Mouse (Mus musculus) heart, adult 2 months (tissue): ENCODE measurements at regions not wholly inside any gene's neighbourhood (a gene's known extent, or its start where the extent isn't known, plus 50 kb on each side); places are given as distances from the start of the nearest gene placed in this dataset.

Experiments used
- DNase-seq, 2 experiments: peaks; one replicate each; pipeline ENCODE4 v3.0.0; 2021
- H3K27ac ChIP-seq: fragments of 200-600 bp; 2 replicates; pipeline ENCODE4 v1.8.1; 2022
- H3K27me3 ChIP-seq: fragments of 200-500 bp; 2 replicates; pipeline ENCODE4 v1.6.1; 2012; ENCODE audit warnings: mild to moderate bottlenecking, low read length, inconsistent platforms, mixed read lengths; ENCODE audit not compliant: control insufficient read depth, insufficient read depth
- H3K36me3 ChIP-seq: fragments of 200-500 bp; 2 replicates; pipeline ENCODE4 v1.6.1; 2012; ENCODE audit warnings: low read length, inconsistent platforms; ENCODE audit not compliant: control insufficient read depth, insufficient read depth
- H3K4me1 ChIP-seq: fragments of 200-500 bp; 2 replicates; pipeline ENCODE4 v1.6.1; 2011; ENCODE audit warnings: low read length; ENCODE audit not compliant: control insufficient read depth, insufficient read depth
- H3K4me3 ChIP-seq: fragments of 200-600 bp; 2 replicates; pipeline ENCODE4 v1.8.1; 2022
- H3K79me2 ChIP-seq: fragments of 200-500 bp; replicated peaks from 2 replicates; pipeline ENCODE4 v1.6.1; 2012; ENCODE audit warnings: mild to moderate bottlenecking, inconsistent platforms, low read length, moderate library complexity, mixed read lengths; ENCODE audit not compliant: control insufficient read depth, insufficient read depth
- H3K9ac ChIP-seq: fragments of 200-500 bp; 2 replicates; pipeline ENCODE4 v1.6.1; 2012; ENCODE audit warnings: low read depth, mild to moderate bottlenecking, control low read depth, inconsistent platforms, low read length, mixed read lengths
- CTCF ChIP-seq: fragments of 200-600 bp; IDR thresholded peaks from 2 replicates; pipeline ENCODE4 v1.8.1; 2022; ENCODE audit warnings: antibody characterized with exemption, mild to moderate bottlenecking, moderate library complexity
- EP300 ChIP-seq: fragments of 200-500 bp; IDR thresholded peaks from 2 replicates; pipeline ENCODE4 v1.6.1; 2011; ENCODE audit warnings: low read depth, low read length, control low read depth; ENCODE audit not compliant: insufficient read depth
- POLR2A ChIP-seq: fragments of 200-500 bp; IDR thresholded peaks from 2 replicates; pipeline ENCODE4 v1.6.1; 2011; ENCODE audit warnings: mild to moderate bottlenecking, low read depth, low read length, control low read depth; ENCODE audit not compliant: insufficient read depth
- WGBS: fragments of 180-500 bp; shearing (Covaris S2); methylation state at CpG from one replicate; pipeline ENCODE4 v1.1.7; 2018; 5-methylcytosine and 5-hydroxymethylcytosine counted together
- intact Hi-C: fragments of 180-260 bp; cut with DNase I; formaldehyde crosslinking; loops from one replicate; pipeline ENCODE4 v1.15.1; 2025

GRCm38 (mm10) chr7:78102396-78102795 is 635.4 kb downstream of the Ntrk3 start:
- Histone ChIP-seq H3K9ac (no peak overlapping the region), H3K36me3 (no peaks in the 10 kb centered on the region), H3K27ac (no peak overlapping the region), H3K79me2 (no peaks in the 10 kb centered on the region), H3K4me3 (no peak overlapping the region), H3K4me1 (no peaks in the 10 kb centered on the region), H3K27me3 (no peaks in the 10 kb centered on the region)
- intact Hi-C loops: no loop called here
- no peak for DNase-seq
- WGBS: 78% methylated on average over 3 of the region's 3 CpGs
- TF ChIP-seq EP300 (no peak), CTCF (no peak), POLR2A (no peak)

- H3K9ac ChIP-seq: no peak overlapping the region
- no peaks in the 10 kb centered on the region for H3K4me1 ChIP-seq
- WGBS: 44% methylated on average over 4 of the region's 4 CpGs
- H3K79me2 ChIP-seq: no peaks in the 10 kb centered on the region
- H3K4me3 ChIP-seq: no peak overlapping the region
- no peak for TF ChIP-seq POLR2A
- no peak for TF ChIP-seq EP300
- TF ChIP-seq CTCF: no peak
- H3K27me3 ChIP-seq: no peaks in the 10 kb centered on the region
- H3K27ac ChIP-seq: no peak overlapping the region
- no peaks in the 10 kb centered on the region for H3K36me3 ChIP-seq
- DNase-seq: no peak
- intact Hi-C loops: no loop called here
These were observed 651.2 kb downstream of the Ntrk3 start for GRCm38 (mm10) chr7:78086566-78087008.

GRCm38 (mm10) chr7:78085783-78086565 is 651.8 kb downstream of the Ntrk3 start:
- no peaks in the 10 kb centered on the region for H3K27me3 ChIP-seq
- no peaks in the 10 kb centered on the region for H3K79me2 ChIP-seq
- 25% methylated on average over 11 of the region's 11 CpGs for WGBS
- H3K27ac ChIP-seq: no peak overlapping the region
- intact Hi-C loops: no loop called here
- no peak overlapping the region for H3K9ac ChIP-seq
- H3K4me3 ChIP-seq: no peak overlapping the region
- H3K4me1 ChIP-seq: no peaks in the 10 kb centered on the region
- no peak for TF ChIP-seq POLR2A
- TF ChIP-seq CTCF: no peak
- no peak for TF ChIP-seq EP300
- H3K36me3 ChIP-seq: no peaks in the 10 kb centered on the region
- DNase-seq: no peak

GRCm38 (mm10) chr7:78079708-78080107 is 658.1 kb downstream of the Ntrk3 start:
- H3K27me3 ChIP-seq: no peaks in the 10 kb centered on the region
- no peak overlapping the region for H3K4me3 ChIP-seq
- intact Hi-C loops: loop anchor here (10.0 kb wide), 1 partner anchor 495 kb away; no protein-coding TSS in a partner anchor
- DNase-seq: peak in 1 of 2 experiments; percentile 5
- H3K36me3 ChIP-seq: no peaks in the 10 kb centered on the region
- no peak overlapping the region for H3K27ac ChIP-seq
- H3K79me2 ChIP-seq: no peaks in the 10 kb centered on the region
- 61% methylated on average over 1 of the region's 1 CpGs for WGBS
- no peak for TF ChIP-seq EP300
- TF ChIP-seq POLR2A: no peak
- TF ChIP-seq CTCF: no peak
- H3K9ac ChIP-seq: no peak overlapping the region
- no peaks in the 10 kb centered on the region for H3K4me1 ChIP-seq

- intact Hi-C loops: loop anchor here (10.0 kb wide), 1 partner anchor 504 kb away; no protein-coding TSS in a partner anchor
- Histone ChIP-seq H3K4me3 (no peak overlapping the region), H3K4me1 (no peaks in the 10 kb centered on the region), H3K79me2 (no peaks in the 10 kb centered on the region), H3K36me3 (no peaks in the 10 kb centered on the region), H3K9ac (no peak overlapping the region), H3K27me3 (no peaks in the 10 kb centered on the region), H3K27ac (no peak overlapping the region)
- WGBS: 37% methylated on average over 7 of the region's 7 CpGs
- TF ChIP-seq POLR2A: no peak
- TF ChIP-seq EP300: no peak
- no peak for TF ChIP-seq CTCF
- peak; percentile 59 to 74 for DNase-seq
These were observed 666.7 kb downstream of the Ntrk3 start for GRCm38 (mm10) chr7:78071131-78071530.

GRCm38 (mm10) chr7:78061631-78062030 is 676.2 kb downstream of the Ntrk3 start:
- TF ChIP-seq EP300 (no peak), POLR2A (no peak), CTCF (no peak)
- no peak overlapping the region for H3K9ac ChIP-seq
- intact Hi-C loops: no loop called here
- H3K4me3 ChIP-seq: no peak overlapping the region
- DNase-seq: no peak
- H3K79me2 ChIP-seq: no peaks in the 10 kb centered on the region
- no peaks in the 10 kb centered on the region for H3K27me3 ChIP-seq
- no peak overlapping the region for H3K27ac ChIP-seq
- H3K36me3 ChIP-seq: no peaks in the 10 kb centered on the region
- no peaks in the 10 kb centered on the region for H3K4me1 ChIP-seq
- 63% methylated on average over 1 of the region's 1 CpGs for WGBS
